Mouse (Mus musculus) Patski (cell line): Measurements from ENCODE around the gene Acp7. TPM values are rescaled to one million over a fixed set of nuclear protein-coding genes. Genes with fewer than 3 reads are reported as not detected.
"Not testable (repeated sequence)": the region's sequence is repeated elsewhere in the genome, so short reads cannot be mapped to it uniquely, and the experiment has no call there.

Experiments used
- ATAC-seq: fragments of 100-300 bp; one replicate; pipeline ENCODE4 v1.8.0; 2021
- CTCF ChIA-PET: fragments of 350-600 bp; sonication (Branson Sonifier 250); formaldehyde crosslinking; loops from one replicate; lab custom pipeline; 2022; ENCODE audit warnings: inconsistent platforms; lab: Charles Lee
- POLR2A ChIA-PET: fragments of 350-600 bp; sonication (Branson Sonifier 250); formaldehyde crosslinking; loops from one replicate; lab custom pipeline; 2022; ENCODE audit warnings: antibody characterized with exemption, inconsistent platforms; lab: Charles Lee
- DNase-seq: peaks from one replicate; pipeline ENCODE4 v3.0.0-alpha.2; 2011; ENCODE audit warnings: low read depth, low spot score
- H3K27me3 ChIP-seq: fragments of 371-371 bp; one replicate; pipeline ENCODE4 v1.5.1; 2021
- CTCF ChIP-seq: fragments of 100-300 bp; IDR thresholded peaks from one replicate; pipeline ENCODE4 v1.5.1; 2021
- in situ Hi-C: fragments of 300-500 bp; cut with MboI; formaldehyde crosslinking; loops from 3 replicates; pipeline ENCODE4 v1.11.1; 2018; ENCODE audit warnings: low pct_unique_long_range_greater_than_20kb, mixed read lengths
- polyA plus RNA-seq: library from polyadenylated mRNA; unstranded; gene quantifications from one replicate; pipeline ENCODE4 v1.2.3, GENCODE M21; 2021

Gene Acp7
- not detected for polyA plus RNA-seq

- ChIA-PET POLR2A (no interaction called here), CTCF (no interaction called here)
- in situ Hi-C loops = no loop called here
- DNase-seq (no peak), ATAC-seq (no peak)
- TF ChIP-seq CTCF = no peak
- H3K27me3 ChIP-seq = peaks cover 22% of the 10 kb centered on the region
Measured at GRCm38 (mm10) chr7:28631073-28631472, at the start of gene Acp7. Gene Acp7, minus strand, starts transcription at chr7:28631332.

- in situ Hi-C loops = loop anchor here (25.0 kb wide), 1 partner anchor 540 kb away; the partner anchor contains the start of gene 9530053A07Rik
- ATAC-seq (no peak), DNase-seq (no peak)
- ChIA-PET POLR2A (no interaction called here), CTCF (no interaction called here)
- H3K27me3 ChIP-seq = no peaks in the 10 kb centered on the region
- no peak for TF ChIP-seq CTCF
Measured at GRCm38 (mm10) chr7:28677624-28678023, 46.5 kb upstream of the Acp7 start.

- in situ Hi-C loops = loop anchor here (25.0 kb wide), 1 partner anchor 540 kb away; the partner anchor contains the start of gene 9530053A07Rik
- ChIA-PET CTCF (interaction anchor here (1.1 to 1.4 kb wide), 2 partner anchors 71 to 290 kb away, joined by 3 read pairs; no protein-coding TSS in a partner anchor), POLR2A (no interaction called here)
- ATAC-seq (no peak), DNase-seq (no peak)
- no peaks in the 10 kb centered on the region for H3K27me3 ChIP-seq
- no peak for TF ChIP-seq CTCF
Measured at GRCm38 (mm10) chr7:28676811-28677541, 45.8 kb upstream of the Acp7 start.

- POLR2A ChIA-PET = no interaction called here
- CTCF ChIA-PET = interaction anchor here (1.1 to 1.4 kb wide), 2 partner anchors 70 to 289 kb away, joined by 3 read pairs; no protein-coding TSS in a partner anchor
- in situ Hi-C loops = loop anchor here (25.0 kb wide), 1 partner anchor 538 kb away; the partner anchor contains the start of gene 9530053A07Rik
- no peak for ATAC-seq
- no peak for DNase-seq
- no peaks in the 10 kb centered on the region for H3K27me3 ChIP-seq
- peak; percentile 54 for TF ChIP-seq CTCF
Measured at GRCm38 (mm10) chr7:28675746-28676145, 44.6 kb upstream of the Acp7 start.

- in situ Hi-C loops = loop anchor here (25.0 kb wide), 1 partner anchor 538 kb away; the partner anchor contains the start of gene 9530053A07Rik
- POLR2A ChIA-PET = no interaction called here
Measured at GRCm38 (mm10) chr7:28674994-28675393, 43.9 kb upstream of the Acp7 start.

GRCm38 (mm10) chr7:28672786-28673185 is 41.7 kb upstream of the Acp7 start:
- ATAC-seq, DNase-seq, in situ Hi-C loops, H3K27me3 ChIP-seq, CTCF ChIA-PET: not testable (repeated sequence)
- POLR2A ChIA-PET = interaction anchor here (0.6 kb wide), 1 partner anchor 160 kb away, joined by 11 read pairs; no protein-coding TSS in a partner anchor

More at GRCm38 (mm10) chr7:28674994-28675393, 43.9 kb upstream of the Acp7 start:
- no peak for TF ChIP-seq CTCF
- no peak for ATAC-seq
- no peak for DNase-seq
- H3K27me3 ChIP-seq = peaks cover under 1% of the 10 kb centered on the region
- CTCF ChIA-PET = no interaction called here

GRCm38 (mm10) chr7:28672276-28672675 is 41.1 kb upstream of the Acp7 start:
- no peak for TF ChIP-seq CTCF
- ChIA-PET POLR2A (no interaction called here), CTCF (no interaction called here)
- ATAC-seq (no peak), DNase-seq (no peak)
- H3K27me3 ChIP-seq = peaks cover 6% of the 10 kb centered on the region
- in situ Hi-C loops = no loop called here

- ChIA-PET POLR2A (no interaction called here), CTCF (no interaction called here)
- DNase-seq = no peak
- H3K27me3 ChIP-seq = peaks cover 8% of the 10 kb centered on the region
- TF ChIP-seq CTCF = no peak
- no peak for ATAC-seq
- in situ Hi-C loops = no loop called here
Measured at GRCm38 (mm10) chr7:28671172-28671571, 40.0 kb upstream of the Acp7 start.

- ATAC-seq = no peak
Measured at GRCm38 (mm10) chr7:28665620-28666579, 34.8 kb upstream of the Acp7 start.

GRCm38 (mm10) chr7:28656430-28656829 is 25.3 kb upstream of the Acp7 start:
- TF ChIP-seq CTCF = no peak
- H3K27me3 ChIP-seq = peaks cover 7% of the 10 kb centered on the region
- CTCF ChIA-PET = no interaction called here
- POLR2A ChIA-PET = no interaction called here
- ATAC-seq = no peak
- no peak for DNase-seq
- in situ Hi-C loops = no loop called here

More at GRCm38 (mm10) chr7:28665620-28666579, 34.8 kb upstream of the Acp7 start:
- in situ Hi-C loops = no loop called here
- no peak for DNase-seq
- CTCF ChIA-PET = no interaction called here
- no peak for TF ChIP-seq CTCF
- POLR2A ChIA-PET = interaction anchor here (0.7 kb wide), 1 partner anchor 677 kb away, joined by 5 read pairs; no protein-coding TSS in a partner anchor
- H3K27me3 ChIP-seq = peaks cover 11% of the 10 kb centered on the region
